Mouse (Mus musculus) neural tube, embryonic 11.5 days (tissue): ENCODE measurements around the gene Cd59b. TPM values are rescaled to one million over a fixed set of nuclear protein-coding genes. Genes with fewer than 3 reads are reported as not detected.

Experiments
- polyA plus RNA-seq: library from polyadenylated mRNA; unstranded; fragments of >200 nt; fragmentation: Nextera tagmentation; extraction: Ambion mirVana; gene quantifications from 2 replicates; pipeline ENCODE4 v1.2.1, GENCODE M21; 2014

Cd59b gene
- polyA plus RNA-seq, 1 experiment from 2014 or later, result 4.8 TPM

Other genes with a start within 250 kb of the Cd59b start
- gene Lmo2, start 111.9 kb upstream of the Cd59b start, polyA plus RNA-seq, result 27.7 and 30.7 TPM in 2 replicates
- gene Fbxo3, start 42.1 kb upstream of the Cd59b start, polyA plus RNA-seq, result 56.0 and 57.7 TPM in 2 replicates
- 1.0 and 1.1 TPM in 2 replicates for gene 4931422A03Rik, start 41.5 kb upstream of the Cd59b start, polyA plus RNA-seq
- gene Gm10912, start 4.0 kb upstream of the Cd59b start, polyA plus RNA-seq, result not detected in 2 replicates
- not detected in 2 replicates for gene Gm10799, start 1.3 kb upstream of the Cd59b start, polyA plus RNA-seq
- 29.1 and 32.5 TPM in 2 replicates for gene Cd59a, start 26.0 kb downstream of the Cd59b start, polyA plus RNA-seq
- not detected in 2 replicates for gene A930018P22Rik, start 52.9 kb downstream of the Cd59b start, polyA plus RNA-seq